Mouse (Mus musculus): ENCODE measurements at regions not wholly inside any gene's neighbourhood (a gene's known extent, or its start where the extent isn't known, plus 50 kb on each side); places are given as distances from the start of the nearest gene placed in this dataset.

DNA sequence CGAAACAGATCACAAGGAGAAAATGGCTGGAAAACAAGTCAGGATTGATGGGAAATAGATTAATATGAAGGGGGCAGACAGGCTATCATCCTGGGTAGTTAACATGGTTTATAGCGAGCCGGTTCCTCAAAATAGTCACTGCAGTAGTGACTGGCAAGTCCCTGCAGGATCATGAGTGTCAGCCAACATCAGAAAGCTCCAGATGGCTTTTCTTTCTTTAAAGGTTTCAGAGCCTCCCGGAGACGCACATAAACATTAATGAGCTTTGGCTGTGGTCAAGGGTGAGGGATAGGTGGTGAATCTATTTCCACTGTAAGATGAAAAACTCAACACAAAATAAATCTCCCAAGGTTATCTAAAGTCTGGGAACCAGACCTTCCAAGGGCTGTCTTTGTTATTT is 104.2 kb upstream of the Thumpd2 start:
- DNase-seq (ENCODE audit: low spot score, missing footprints), result no peak
- 86% methylated on average over 5 of the region's 5 CpGs for WGBS
- Histone ChIP-seq H3K4me2 (no peak overlapping the region), H3K9ac (ENCODE audit: low read length) (no peak overlapping the region), H3K4me1 (ENCODE audit: control insufficient read depth, insufficient read depth, low read length) (no peaks in the 10 kb centered on the region), H3K27ac (ENCODE audit: low read depth, low read length) (no peak overlapping the region), H3K9me3 (ENCODE audit: control insufficient read depth, low read length) (no peaks in the 10 kb centered on the region), H3K36me3 (ENCODE audit: control insufficient read depth, insufficient read depth, low read length) (no peaks in the 10 kb centered on the region), H3K4me3 (ENCODE audit: low read depth, low read length) (no peak overlapping the region), H3K27me3 (ENCODE audit: control insufficient read depth, insufficient read depth, low read length) (no peaks in the 10 kb centered on the region)
- no peak for ATAC-seq (ENCODE audit: low FRiP score)

DNA sequence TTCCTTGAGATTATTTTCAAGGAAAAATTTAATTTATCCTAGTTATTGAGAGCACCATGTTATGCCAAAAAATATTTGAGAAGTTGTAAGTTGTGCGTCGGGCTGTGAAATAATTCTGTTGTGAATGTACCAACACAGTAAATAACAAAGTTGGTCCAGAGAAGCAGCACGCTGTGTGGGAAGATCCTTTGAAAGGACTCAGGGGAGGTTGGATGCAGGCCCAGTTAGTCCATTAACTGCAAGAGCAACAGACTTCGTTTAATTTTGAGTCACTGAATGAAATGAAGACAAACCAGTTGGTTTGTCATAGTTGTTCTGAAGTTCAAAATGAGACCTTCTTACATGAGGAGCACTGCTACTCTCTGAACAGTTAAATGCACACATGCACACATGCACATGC is 85.8 kb upstream of the Thumpd2 start:
- no peak overlapping the region for H3K4me2 ChIP-seq
- no peak for ATAC-seq (ENCODE audit: low FRiP score)
- H3K9me3 ChIP-seq (ENCODE audit: control insufficient read depth, low read length), result no peaks in the 10 kb centered on the region
- no peak overlapping the region for H3K27ac ChIP-seq (ENCODE audit: low read depth, low read length)
- H3K9ac ChIP-seq (ENCODE audit: low read length), result no peak overlapping the region
- no peak overlapping the region for H3K4me3 ChIP-seq (ENCODE audit: low read depth, low read length)
- no peaks in the 10 kb centered on the region for H3K36me3 ChIP-seq (ENCODE audit: control insufficient read depth, insufficient read depth, low read length)
- no peaks in the 10 kb centered on the region for H3K4me1 ChIP-seq (ENCODE audit: control insufficient read depth, insufficient read depth, low read length)
- WGBS, result 93% methylated on average over 4 of the region's 4 CpGs
- H3K27me3 ChIP-seq (ENCODE audit: control insufficient read depth, insufficient read depth, low read length), result no peaks in the 10 kb centered on the region
- no peak for DNase-seq (ENCODE audit: low spot score, missing footprints)

DNA sequence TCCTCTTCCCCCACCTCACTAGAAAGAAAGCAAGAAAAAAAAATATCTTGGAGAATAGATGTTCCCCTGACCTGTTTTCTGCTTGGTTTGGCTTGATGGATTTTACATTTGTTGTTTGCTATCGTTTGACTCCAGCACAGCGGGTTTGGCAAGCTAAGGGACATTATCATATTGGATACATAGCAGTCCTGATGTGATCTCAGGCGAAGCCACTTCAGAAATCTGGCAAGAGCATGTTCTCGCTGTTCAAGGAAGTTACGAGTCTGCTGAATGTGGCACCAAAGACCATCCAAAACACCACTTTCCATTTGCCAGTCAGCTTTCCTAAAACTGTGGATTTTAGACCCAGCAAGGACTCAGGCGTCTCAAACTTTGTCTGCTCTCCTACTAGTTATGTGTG is 69.8 kb upstream of the Thumpd2 start:
- H3K27ac ChIP-seq (ENCODE audit: low read depth, low read length), result no peak overlapping the region
- no peak overlapping the region for H3K4me2 ChIP-seq
- H3K27me3 ChIP-seq (ENCODE audit: control insufficient read depth, insufficient read depth, low read length), result no peaks in the 10 kb centered on the region
- no peak overlapping the region for H3K4me3 ChIP-seq (ENCODE audit: low read depth, low read length)
- H3K4me1 ChIP-seq (ENCODE audit: control insufficient read depth, insufficient read depth, low read length), result no peaks in the 10 kb centered on the region
- WGBS, result 86% methylated on average over 6 of the region's 6 CpGs
- no peaks in the 10 kb centered on the region for H3K36me3 ChIP-seq (ENCODE audit: control insufficient read depth, insufficient read depth, low read length)
- no peaks in the 10 kb centered on the region for H3K9me3 ChIP-seq (ENCODE audit: control insufficient read depth, low read length)
- ATAC-seq (ENCODE audit: low FRiP score), result no peak
- no peak overlapping the region for H3K9ac ChIP-seq (ENCODE audit: low read length)
- no peak for DNase-seq (ENCODE audit: low spot score, missing footprints)

DNA sequence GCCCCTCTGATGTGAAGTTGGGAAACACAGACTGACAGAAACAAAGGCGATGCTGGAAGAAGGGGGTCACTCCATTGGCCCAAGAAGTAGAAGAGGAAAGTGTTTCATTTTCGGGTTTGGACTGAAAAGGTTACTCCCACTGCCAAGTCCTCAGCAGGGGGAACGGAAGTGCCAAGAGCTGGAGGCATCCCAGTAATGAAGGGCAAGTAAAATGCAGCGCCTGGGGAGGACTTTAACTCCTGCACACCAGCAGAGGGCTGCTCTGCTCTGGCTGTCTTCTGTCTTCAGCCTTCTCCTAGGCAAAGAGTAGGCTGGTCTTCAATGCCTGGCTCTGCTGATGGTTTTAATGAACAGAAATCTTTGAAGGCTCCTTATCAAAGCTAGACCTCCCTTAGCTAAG is 68.3 kb upstream of the Thumpd2 start:
- Histone ChIP-seq H3K4me1 (ENCODE audit: control insufficient read depth, insufficient read depth, low read length) (no peaks in the 10 kb centered on the region), H3K36me3 (ENCODE audit: control insufficient read depth, insufficient read depth, low read length) (no peaks in the 10 kb centered on the region), H3K4me3 (ENCODE audit: low read depth, low read length) (no peak overlapping the region), H3K4me2 (no peak overlapping the region), H3K9ac (ENCODE audit: low read length) (no peak overlapping the region), H3K27me3 (ENCODE audit: control insufficient read depth, insufficient read depth, low read length) (no peaks in the 10 kb centered on the region), H3K27ac (ENCODE audit: low read depth, low read length) (no peak overlapping the region), H3K9me3 (ENCODE audit: control insufficient read depth, low read length) (no peaks in the 10 kb centered on the region)
- no peak for ATAC-seq (ENCODE audit: low FRiP score)
- DNase-seq (ENCODE audit: low spot score, missing footprints), result no peak
- 63% methylated on average over 4 of the region's 4 CpGs for WGBS
